Mouse (Mus musculus): Measurements from ENCODE around the gene Xrcc6. TPM values are rescaled to one million over a fixed set of nuclear protein-coding genes. Genes with fewer than 3 reads are reported as not detected.

The Xrcc6 gene
- polyA plus RNA-seq, 1 experiment from 2014 or later, result 36.7 TPM

GRCm38 (mm10) chr15:81950716-81951115, 36.9 kb upstream of the Xrcc6 start:
- 91% methylated on average over 5 of the region's 5 CpGs for WGBS
- no peak overlapping the region for H3K27ac ChIP-seq
- peaks cover 82% of the 10 kb centered on the region for H3K36me3 ChIP-seq (replicated peaks; ENCODE audit: control insufficient read depth, insufficient read depth)
- no peaks in the 10 kb centered on the region for H3K4me1 ChIP-seq (replicated peaks; ENCODE audit: control insufficient read depth, insufficient read depth, low read length)
- no peak overlapping the region for H3K4me3 ChIP-seq (replicated peaks; ENCODE audit: low read length)
- H3K27me3 ChIP-seq (ENCODE audit: control insufficient read depth, insufficient read depth, low read length), result no peaks in the 10 kb centered on the region
- ATAC-seq (ENCODE audit: low FRiP score), result no peak
- DNase-seq (ENCODE audit: low spot score), result no peak
- no peak overlapping the region for H3K9ac ChIP-seq
- no peak overlapping the region for H3K4me2 ChIP-seq (replicated peaks)
- no peaks in the 10 kb centered on the region for H3K9me3 ChIP-seq (ENCODE audit: control insufficient read depth, low read length)

GRCm38 (mm10) chr15:81951159-81951558, 36.5 kb upstream of the Xrcc6 start:
- Histone ChIP-seq H3K4me3 (replicated peaks; ENCODE audit: low read length) (no peak overlapping the region), H3K4me1 (replicated peaks; ENCODE audit: control insufficient read depth, insufficient read depth, low read length) (no peaks in the 10 kb centered on the region), H3K27ac (no peak overlapping the region), H3K36me3 (replicated peaks; ENCODE audit: control insufficient read depth, insufficient read depth) (peaks cover 86% of the 10 kb centered on the region), H3K4me2 (replicated peaks) (no peak overlapping the region), H3K9ac (no peak overlapping the region), H3K9me3 (ENCODE audit: control insufficient read depth, low read length) (no peaks in the 10 kb centered on the region), H3K27me3 (ENCODE audit: control insufficient read depth, insufficient read depth, low read length) (no peaks in the 10 kb centered on the region)
- ATAC-seq (ENCODE audit: low FRiP score), result no peak
- WGBS, result 90% methylated on average over 9 of the region's 9 CpGs
- DNase-seq (ENCODE audit: low spot score), result no peak

- Histone ChIP-seq H3K4me1 (replicated peaks; ENCODE audit: control insufficient read depth, insufficient read depth, low read length) (no peaks in the 10 kb centered on the region), H3K9ac (no peak overlapping the region), H3K27me3 (ENCODE audit: control insufficient read depth, insufficient read depth, low read length) (no peaks in the 10 kb centered on the region), H3K4me2 (replicated peaks) (no peak overlapping the region), H3K9me3 (ENCODE audit: control insufficient read depth, low read length) (no peaks in the 10 kb centered on the region), H3K36me3 (replicated peaks; ENCODE audit: control insufficient read depth, insufficient read depth) (peaks cover 77% of the 10 kb centered on the region), H3K4me3 (replicated peaks; ENCODE audit: low read length) (no peak overlapping the region), H3K27ac (no peak overlapping the region)
- no peak for DNase-seq (ENCODE audit: low spot score)
- 94% methylated on average over 4 of the region's 4 CpGs for WGBS
- ATAC-seq (ENCODE audit: low FRiP score), result no peak
These were observed 35.3 kb upstream of the Xrcc6 start for GRCm38 (mm10) chr15:81952310-81952709.

- no peak for ATAC-seq (ENCODE audit: low FRiP score)
- DNase-seq (ENCODE audit: low spot score), result no peak
- WGBS, result 95% methylated on average over 9 of the region's 9 CpGs
These were observed 33.5 kb upstream of the Xrcc6 start for GRCm38 (mm10) chr15:81954151-81954583.

GRCm38 (mm10) chr15:81954716-81955115, 32.9 kb upstream of the Xrcc6 start:
- Histone ChIP-seq H3K9me3 (ENCODE audit: control insufficient read depth, low read length) (no peaks in the 10 kb centered on the region), H3K36me3 (replicated peaks; ENCODE audit: control insufficient read depth, insufficient read depth) (peaks cover 54% of the 10 kb centered on the region), H3K27ac (no peak overlapping the region), H3K4me3 (replicated peaks; ENCODE audit: low read length) (no peak overlapping the region), H3K27me3 (ENCODE audit: control insufficient read depth, insufficient read depth, low read length) (no peaks in the 10 kb centered on the region), H3K4me1 (replicated peaks; ENCODE audit: control insufficient read depth, insufficient read depth, low read length) (no peaks in the 10 kb centered on the region), H3K4me2 (replicated peaks) (no peak overlapping the region), H3K9ac (no peak overlapping the region)
- no peak for ATAC-seq (ENCODE audit: low FRiP score)
- 95% methylated on average over 6 of the region's 6 CpGs for WGBS
- DNase-seq (ENCODE audit: low spot score), result no peak

More at GRCm38 (mm10) chr15:81954151-81954583, 33.5 kb upstream of the Xrcc6 start:
- Histone ChIP-seq H3K4me1 (replicated peaks; ENCODE audit: control insufficient read depth, insufficient read depth, low read length) (no peaks in the 10 kb centered on the region), H3K4me2 (replicated peaks) (no peak overlapping the region), H3K27me3 (ENCODE audit: control insufficient read depth, insufficient read depth, low read length) (no peaks in the 10 kb centered on the region), H3K4me3 (replicated peaks; ENCODE audit: low read length) (no peak overlapping the region), H3K27ac (no peak overlapping the region), H3K36me3 (replicated peaks; ENCODE audit: control insufficient read depth, insufficient read depth) (peaks cover 59% of the 10 kb centered on the region), H3K9ac (no peak overlapping the region), H3K9me3 (ENCODE audit: control insufficient read depth, low read length) (no peaks in the 10 kb centered on the region)

- DNase-seq (ENCODE audit: low spot score) (no peak), ATAC-seq (ENCODE audit: low FRiP score) (no peak)
- H3K27ac ChIP-seq, result no peak overlapping the region
- H3K36me3 ChIP-seq (replicated peaks; ENCODE audit: control insufficient read depth, insufficient read depth), result peaks cover 47% of the 10 kb centered on the region
- WGBS, result 93% methylated on average over 15 of the region's 15 CpGs
- H3K4me2 ChIP-seq (replicated peaks), result no peak overlapping the region
- H3K9me3 ChIP-seq (ENCODE audit: control insufficient read depth, low read length), result no peaks in the 10 kb centered on the region
- no peaks in the 10 kb centered on the region for H3K4me1 ChIP-seq (replicated peaks; ENCODE audit: control insufficient read depth, insufficient read depth, low read length)
- H3K27me3 ChIP-seq (ENCODE audit: control insufficient read depth, insufficient read depth, low read length), result no peaks in the 10 kb centered on the region
- H3K9ac ChIP-seq, result no peak overlapping the region
- no peak overlapping the region for H3K4me3 ChIP-seq (replicated peaks; ENCODE audit: low read length)
These were observed 32.2 kb upstream of the Xrcc6 start for GRCm38 (mm10) chr15:81955414-81955813.

GRCm38 (mm10) chr15:81956457-81956856, 31.2 kb upstream of the Xrcc6 start:
- Histone ChIP-seq H3K4me1 (replicated peaks; ENCODE audit: control insufficient read depth, insufficient read depth, low read length) (no peaks in the 10 kb centered on the region), H3K4me3 (replicated peaks; ENCODE audit: low read length) (no peak overlapping the region), H3K27ac (no peak overlapping the region), H3K27me3 (ENCODE audit: control insufficient read depth, insufficient read depth, low read length) (no peaks in the 10 kb centered on the region), H3K36me3 (replicated peaks; ENCODE audit: control insufficient read depth, insufficient read depth) (peaks cover 36% of the 10 kb centered on the region), H3K9ac (no peak overlapping the region), H3K9me3 (ENCODE audit: control insufficient read depth, low read length) (no peaks in the 10 kb centered on the region), H3K4me2 (replicated peaks) (no peak overlapping the region)
- 59% methylated on average over 8 of the region's 8 CpGs for WGBS
- DNase-seq (ENCODE audit: low spot score) (no peak), ATAC-seq (ENCODE audit: low FRiP score) (no peak)

GRCm38 (mm10) chr15:81957598-81957997, 30.0 kb upstream of the Xrcc6 start:
- Histone ChIP-seq H3K36me3 (replicated peaks; ENCODE audit: control insufficient read depth, insufficient read depth) (peaks cover 25% of the 10 kb centered on the region), H3K9ac (no peak overlapping the region), H3K4me3 (replicated peaks; ENCODE audit: low read length) (no peak overlapping the region), H3K9me3 (ENCODE audit: control insufficient read depth, low read length) (no peaks in the 10 kb centered on the region), H3K4me1 (replicated peaks; ENCODE audit: control insufficient read depth, insufficient read depth, low read length) (no peaks in the 10 kb centered on the region), H3K4me2 (replicated peaks) (no peak overlapping the region), H3K27me3 (ENCODE audit: control insufficient read depth, insufficient read depth, low read length) (no peaks in the 10 kb centered on the region), H3K27ac (no peak overlapping the region)
- WGBS, result 89% methylated on average over 11 of the region's 11 CpGs
- ATAC-seq (ENCODE audit: low FRiP score), result no peak
- no peak for DNase-seq (ENCODE audit: low spot score)

GRCm38 (mm10) chr15:81958906-81959305, 28.7 kb upstream of the Xrcc6 start:
- no peak for ATAC-seq (ENCODE audit: low FRiP score)
- H3K4me3 ChIP-seq (replicated peaks; ENCODE audit: low read length), result no peak overlapping the region
- no peaks in the 10 kb centered on the region for H3K4me1 ChIP-seq (replicated peaks; ENCODE audit: control insufficient read depth, insufficient read depth, low read length)
- peaks cover 21% of the 10 kb centered on the region for H3K36me3 ChIP-seq (replicated peaks; ENCODE audit: control insufficient read depth, insufficient read depth)
- H3K27me3 ChIP-seq (ENCODE audit: control insufficient read depth, insufficient read depth, low read length), result no peaks in the 10 kb centered on the region
- no peak for DNase-seq (ENCODE audit: low spot score)
- 97% methylated on average over 3 of the region's 3 CpGs for WGBS
- H3K9me3 ChIP-seq (ENCODE audit: control insufficient read depth, low read length), result no peaks in the 10 kb centered on the region
- H3K4me2 ChIP-seq (replicated peaks), result peak overlapping the region; percentile 4; the same call in 1 of the 2 replicates
- 0 out of 2 replicates have a peak overlapping the region, but pooled peaks have one; percentile 11 for H3K9ac ChIP-seq
- no peak overlapping the region for H3K27ac ChIP-seq
